Mouse (Mus musculus) c-Kit-negative CD71-positive TER-119-positive erythroid progenitor cells, embryonic 14.5 days (primary cell): ENCODE measurements at regions not wholly inside any gene's neighbourhood (a gene's known extent, or its start where the extent isn't known, plus 50 kb on each side); places are given as distances from the start of the nearest gene placed in this dataset.

Experiments used
- DNase-seq: peaks from one replicate; pipeline ENCODE4 v3.0.0-alpha.2; 2013; ENCODE audit warnings: low read depth, low spot score

GRCm38 (mm10) chr8:89107895-89108660, 64.1 kb upstream of the Sall1 start:
- no peak for DNase-seq

DNA sequence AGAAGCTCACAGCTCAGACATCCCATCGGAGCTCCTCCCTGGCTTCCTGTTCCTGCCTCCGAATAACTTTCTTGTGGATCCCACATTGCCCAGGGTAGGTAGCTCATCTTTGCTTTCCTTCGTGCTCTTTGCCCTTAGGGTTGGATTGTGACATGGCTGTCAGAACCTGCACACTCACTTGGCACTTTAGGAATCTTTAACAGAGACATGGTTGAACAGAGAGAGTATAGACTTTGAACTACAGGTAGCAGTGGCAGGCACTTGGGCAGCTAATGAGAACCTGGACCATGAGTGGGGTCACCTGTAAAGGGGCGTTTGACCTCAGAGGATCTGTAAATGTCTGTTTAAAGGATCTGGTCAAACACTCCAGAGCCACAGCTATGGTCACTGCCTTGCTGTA, 62.4 kb upstream of the Sall1 start:
- DNase-seq: no peak

GRCm38 (mm10) chr8:89097396-89097795, 53.4 kb upstream of the Sall1 start:
- no peak for DNase-seq
